Mouse (Mus musculus): ENCODE data around the gene Lix1l.
"Not testable (repeated sequence)": the region's sequence is repeated elsewhere in the genome, so short reads cannot be mapped to it uniquely, and the experiment has no call there.

Lix1l gene

DNA sequence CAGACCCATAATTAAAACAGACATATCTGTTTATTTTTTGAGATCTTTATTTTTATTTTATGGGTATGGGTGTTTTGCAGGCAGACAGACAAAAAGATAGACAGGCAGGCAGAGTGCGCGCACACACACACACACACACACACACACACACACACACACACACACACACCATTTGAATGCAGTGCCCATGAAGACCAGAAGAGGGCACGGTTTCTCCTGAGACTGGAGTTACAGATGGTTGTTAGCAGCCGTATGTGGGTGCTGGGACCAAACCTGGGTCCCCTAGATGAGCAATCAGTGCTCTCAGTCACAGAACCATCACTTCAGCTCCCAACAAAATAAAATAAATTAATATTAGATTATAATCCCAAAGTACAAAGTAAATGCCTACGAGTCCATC is 17.6 kb upstream of the Lix1l start:
- no peak for DNase-seq (ENCODE audit: low spot score in 2 of 2)

- no peak for DNase-seq (ENCODE audit: low spot score in 2 of 2)
Measured at GRCm38 (mm10) chr3:96590657-96591056, 10.3 kb upstream of the Lix1l start.

DNA sequence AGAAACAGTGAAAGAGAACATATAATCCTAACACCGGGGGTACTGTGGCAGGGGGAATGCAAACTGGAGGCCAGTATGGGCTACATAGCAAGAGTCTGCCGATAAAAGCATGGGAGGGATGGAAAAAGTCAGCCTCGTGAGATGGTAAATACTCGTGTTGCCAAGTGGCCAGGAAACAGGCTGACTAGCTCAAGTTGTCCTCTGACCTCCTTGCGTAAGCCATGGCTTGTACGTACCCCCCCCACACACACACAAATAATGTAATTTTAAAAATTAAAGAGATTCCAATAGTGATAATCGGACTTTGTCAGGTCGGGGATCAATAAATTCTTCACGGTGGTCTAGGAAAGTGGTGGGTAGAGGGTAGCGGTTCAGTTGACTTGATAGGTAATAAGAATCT is 7.6 kb upstream of the Lix1l start:
- no peak for DNase-seq (ENCODE audit: low spot score in 2 of 2)

- peak; percentile 89 to 91 for DNase-seq (ENCODE audit: low spot score in 2 of 2)
Measured at GRCm38 (mm10) chr3:96593790-96594560, 7.0 kb upstream of the Lix1l start, which contains the start of gene Polr3gl. TSS of gene Polr3gl (minus strand) at chr3:96594181.

GRCm38 (mm10) chr3:96594851-96595250 is 6.1 kb upstream of the Lix1l start:
- DNase-seq (ENCODE audit: low spot score in 2 of 2): no peak

- no peak for DNase-seq (ENCODE audit: low spot score in 2 of 2)
Measured at GRCm38 (mm10) chr3:96595661-96596060, 5.3 kb upstream of the Lix1l start.

DNA sequence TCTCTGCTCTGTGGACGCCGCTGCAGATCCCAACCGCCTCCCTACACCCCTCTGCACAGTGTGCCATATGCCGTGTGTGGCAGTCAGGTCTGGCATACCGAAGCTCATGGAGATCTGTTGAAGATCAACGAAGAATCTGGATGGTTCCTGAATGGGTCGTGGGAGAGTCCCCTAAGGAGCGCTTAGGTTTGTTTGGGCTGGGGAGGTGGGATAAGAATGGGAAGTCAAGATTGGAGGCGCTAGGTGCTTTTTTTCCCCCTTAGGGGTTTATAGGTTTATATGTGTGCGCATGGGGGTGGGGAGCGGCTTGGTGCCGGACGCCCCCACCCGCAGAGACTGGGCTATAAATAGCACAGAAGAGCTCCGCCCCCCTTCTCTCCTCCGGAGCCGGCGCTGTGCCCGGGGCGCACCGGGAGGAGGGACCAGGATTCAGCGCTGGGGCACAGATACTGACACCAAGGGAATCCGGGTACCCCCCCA is 4.7 kb upstream of the Lix1l start, which contains the start of gene Ankrd34a:
Gene Ankrd34a (plus strand): TSS at position 409 of the 480 bp plus-strand sequence.
- DNase-seq (ENCODE audit: low spot score in 2 of 2): no peak

DNA sequence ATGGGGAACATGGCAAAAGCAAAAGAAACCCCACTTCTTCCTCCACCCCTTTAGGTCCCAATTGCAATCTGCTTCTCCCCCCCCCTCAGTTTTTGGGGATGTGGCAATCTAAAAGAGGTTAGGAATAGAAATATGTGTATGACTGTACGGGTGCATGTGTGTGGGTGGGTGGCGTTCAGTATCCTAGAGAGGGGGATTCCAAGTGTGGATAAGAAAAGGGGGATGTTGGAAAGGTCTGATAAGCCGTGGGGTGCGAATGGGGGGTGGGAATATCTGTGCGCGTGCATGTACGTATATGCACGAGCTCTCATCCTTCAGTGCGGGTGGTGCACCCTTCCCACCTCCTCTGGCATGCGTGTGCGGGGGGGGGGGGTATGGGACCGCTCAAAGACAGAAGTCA is 4.1 kb upstream of the Lix1l start:
- DNase-seq (ENCODE audit: low spot score in 2 of 2): no peak

DNA sequence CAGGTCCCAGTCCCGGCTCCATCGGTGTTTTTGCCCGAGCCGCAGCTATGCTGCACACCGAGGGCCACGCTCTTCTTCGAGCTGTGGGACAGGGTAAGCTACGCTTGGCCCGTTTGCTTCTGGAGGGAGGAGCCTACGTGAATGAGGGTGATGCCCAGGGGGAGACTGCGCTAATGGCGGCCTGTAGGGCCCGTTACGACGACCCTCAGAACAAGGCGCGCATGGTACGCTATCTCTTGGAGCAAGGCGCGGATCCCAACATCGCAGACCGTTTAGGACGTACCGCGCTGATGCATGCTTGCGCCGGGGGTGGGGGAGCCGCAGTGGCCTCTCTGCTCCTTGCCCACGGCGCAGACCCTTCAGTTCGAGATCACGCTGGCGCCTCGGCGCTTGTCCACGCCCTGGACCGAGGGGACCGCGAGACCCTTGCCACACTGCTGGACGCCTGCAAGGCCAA is 3.5 kb upstream of the Lix1l start:
- no peak for DNase-seq (ENCODE audit: low spot score in 2 of 2)

DNA sequence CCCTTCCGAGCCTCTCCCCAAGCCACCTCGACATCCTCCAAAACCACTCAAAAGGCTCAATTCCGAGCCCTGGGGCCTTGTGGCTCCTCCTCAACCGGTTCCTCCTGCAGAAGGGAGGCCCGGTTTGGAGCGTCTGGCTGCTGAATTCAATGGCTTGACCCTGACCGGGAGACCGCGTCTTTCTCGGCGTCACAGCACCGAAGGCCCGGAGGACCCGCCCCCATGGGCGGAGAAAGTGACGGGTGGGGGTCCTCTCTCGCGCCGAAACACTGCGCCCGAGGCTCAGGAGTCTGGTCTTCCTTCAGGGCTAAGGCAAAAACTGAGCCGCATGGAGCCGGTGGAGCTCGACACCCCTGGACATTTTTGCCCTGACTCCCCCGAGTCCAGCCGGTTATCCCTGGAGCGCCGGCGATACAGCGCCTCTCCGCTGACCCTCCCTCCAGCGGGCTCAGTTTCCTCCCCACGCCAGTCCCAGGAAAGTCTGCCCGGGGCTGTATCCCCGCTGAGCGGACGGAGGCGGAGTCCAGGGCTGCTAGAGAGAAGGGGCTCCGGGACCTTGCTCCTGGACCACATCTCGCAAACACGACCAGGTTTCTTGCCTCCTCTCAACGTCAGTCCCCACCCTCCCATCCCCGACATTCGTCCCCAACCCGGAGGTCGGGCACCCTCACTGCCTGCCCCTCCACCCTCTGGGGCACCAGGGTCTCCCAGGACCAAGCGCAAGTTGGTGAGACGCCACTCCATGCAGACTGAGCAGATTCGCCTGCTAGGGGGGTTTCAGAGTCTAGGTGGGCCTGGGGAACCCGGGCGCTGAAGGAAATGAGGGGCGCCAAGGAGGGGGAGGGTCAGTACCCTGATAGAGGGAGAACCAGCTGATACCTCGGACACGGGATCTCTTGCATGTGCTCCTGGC is 2.5 kb upstream of the Lix1l start:
- DNase-seq (ENCODE audit: low spot score in 2 of 2): peak in 1 of 2 experiments; percentile 45

DNA sequence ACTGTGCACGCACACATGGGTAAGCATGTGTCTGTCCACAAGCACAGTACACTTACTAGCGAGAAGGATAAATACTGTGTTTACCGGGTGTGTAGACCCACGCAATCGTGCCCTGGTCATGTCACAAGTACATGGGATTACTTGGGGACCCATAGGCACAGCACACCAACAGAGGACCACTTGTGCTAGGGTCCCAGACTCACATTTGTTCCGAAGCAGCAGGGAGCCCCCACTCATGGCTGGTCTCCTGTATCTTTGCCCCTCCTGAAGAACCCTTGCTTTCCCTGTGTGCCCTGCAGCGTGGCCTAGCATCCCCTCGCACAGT is 1.9 kb upstream of the Lix1l start:
- no peak for DNase-seq (ENCODE audit: low spot score in 2 of 2)

GRCm38 (mm10) chr3:96599411-96599810 is 1.5 kb upstream of the Lix1l start:
- no peak for DNase-seq (ENCODE audit: low spot score in 2 of 2)

GRCm38 (mm10) chr3:96601251-96601787 is 370 bp downstream of the Lix1l start:
- DNase-seq (ENCODE audit: low spot score in 2 of 2): peak; percentile 45 to 65

DNA sequence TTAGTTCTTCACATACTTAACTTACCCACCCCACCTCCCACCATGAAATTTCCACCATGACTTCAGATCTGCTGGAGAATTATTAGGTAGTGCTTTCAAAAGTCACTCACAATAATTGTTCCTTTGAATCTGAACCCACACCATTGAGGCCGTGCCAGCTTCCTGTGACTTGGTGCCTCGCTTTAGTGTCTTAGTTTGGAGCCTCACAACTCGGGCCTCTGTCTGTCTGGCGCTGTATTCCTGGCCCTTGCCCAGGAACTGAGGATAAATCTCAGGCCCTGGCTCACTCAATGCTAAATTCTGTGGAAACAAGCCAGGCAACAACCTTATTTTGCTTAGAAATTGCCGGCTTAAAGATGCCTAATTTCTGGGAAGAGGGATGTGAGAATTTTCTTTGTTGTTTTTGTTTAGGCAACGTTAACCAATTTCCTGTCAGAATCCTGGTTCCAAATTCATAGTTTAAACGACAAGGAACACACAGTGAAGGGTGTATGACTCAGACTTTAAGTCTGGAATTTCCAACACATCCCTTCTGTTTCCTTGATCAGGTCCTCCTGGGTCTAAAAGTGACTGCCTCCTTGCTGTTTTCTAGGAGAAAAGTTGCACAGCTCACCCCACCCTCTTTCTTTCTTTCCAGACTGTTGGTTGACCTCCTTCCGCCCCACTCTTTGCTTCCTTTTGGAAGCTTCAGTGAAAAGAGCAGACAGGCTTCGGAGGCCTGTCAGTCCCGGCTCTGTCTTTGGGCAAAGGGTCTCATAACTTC is 1.2 kb downstream of the Lix1l start:
- no peak for DNase-seq (ENCODE audit: low spot score in 2 of 2)

DNA sequence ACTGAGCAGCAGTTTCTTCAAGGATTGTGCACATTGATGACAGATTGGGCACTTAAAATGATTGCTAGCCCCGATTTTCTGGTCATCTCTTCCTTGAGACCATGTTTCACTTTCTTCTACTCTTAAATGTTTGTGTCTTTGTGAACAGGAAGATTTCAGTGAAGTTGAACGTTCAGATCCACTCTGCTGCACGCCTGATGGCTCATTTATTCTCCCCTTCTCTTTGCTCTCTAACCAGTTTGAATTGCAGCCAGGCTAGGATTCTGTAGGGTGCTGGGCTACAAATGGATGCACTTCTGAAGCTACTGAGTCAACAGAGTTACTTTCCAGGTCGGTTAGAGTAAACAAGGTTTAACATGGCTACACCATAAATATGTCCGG is 1.7 kb downstream of the Lix1l start:
- no peak for DNase-seq (ENCODE audit: low spot score in 2 of 2)

GRCm38 (mm10) chr3:96603311-96603710 is 2.4 kb downstream of the Lix1l start:
- DNase-seq (ENCODE audit: low spot score in 2 of 2): no peak

GRCm38 (mm10) chr3:96606007-96606406 is 5.1 kb downstream of the Lix1l start:
- not testable (repeated sequence) for DNase-seq (ENCODE audit: low spot score in 2 of 2)

- DNase-seq (ENCODE audit: low spot score in 2 of 2): no peak
Measured at GRCm38 (mm10) chr3:96606618-96607017, 5.7 kb downstream of the Lix1l start.

- DNase-seq (ENCODE audit: low spot score in 2 of 2): no peak
Measured at GRCm38 (mm10) chr3:96617941-96618340, 17.0 kb downstream of the Lix1l start.

DNA sequence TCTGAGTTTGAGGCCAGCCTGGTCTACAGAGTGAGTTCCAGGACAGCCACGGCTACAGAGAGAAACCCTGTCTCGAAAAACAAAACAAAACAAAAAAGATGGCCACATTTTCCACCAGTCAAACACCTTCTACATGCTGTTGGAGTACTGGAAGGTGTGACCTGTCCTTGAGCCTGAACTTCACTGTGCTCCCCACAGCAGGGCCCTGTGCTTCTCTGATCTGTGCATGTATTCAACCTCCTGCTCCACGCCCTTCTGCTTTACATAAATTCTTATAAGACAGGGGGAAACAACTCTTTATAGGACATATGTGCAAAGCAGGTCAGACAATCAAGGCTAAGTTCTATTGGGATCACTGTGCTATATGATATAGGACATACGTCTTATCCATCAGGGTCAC is 22.3 kb downstream of the Lix1l start:
- no peak for DNase-seq (ENCODE audit: low spot score in 2 of 2)

All from urinary bladder, adult 18-20 months (tissue).